Mouse (Mus musculus) CD8-positive naive resting alpha-beta T cell, adult 2 months (primary cell): ENCODE results near the gene Nek1.
A peak's percentile ranks its signal among the peaks of the same experiment; 100 is the strongest.

Experiments
- DNase-seq, 2 experiments: peaks; one replicate each; pipeline ENCODE4 v3.0.0; 2022; ENCODE audit warnings: low read depth in 2 of 2, low spot score in 2 of 2

The Nek1 gene

DNA sequence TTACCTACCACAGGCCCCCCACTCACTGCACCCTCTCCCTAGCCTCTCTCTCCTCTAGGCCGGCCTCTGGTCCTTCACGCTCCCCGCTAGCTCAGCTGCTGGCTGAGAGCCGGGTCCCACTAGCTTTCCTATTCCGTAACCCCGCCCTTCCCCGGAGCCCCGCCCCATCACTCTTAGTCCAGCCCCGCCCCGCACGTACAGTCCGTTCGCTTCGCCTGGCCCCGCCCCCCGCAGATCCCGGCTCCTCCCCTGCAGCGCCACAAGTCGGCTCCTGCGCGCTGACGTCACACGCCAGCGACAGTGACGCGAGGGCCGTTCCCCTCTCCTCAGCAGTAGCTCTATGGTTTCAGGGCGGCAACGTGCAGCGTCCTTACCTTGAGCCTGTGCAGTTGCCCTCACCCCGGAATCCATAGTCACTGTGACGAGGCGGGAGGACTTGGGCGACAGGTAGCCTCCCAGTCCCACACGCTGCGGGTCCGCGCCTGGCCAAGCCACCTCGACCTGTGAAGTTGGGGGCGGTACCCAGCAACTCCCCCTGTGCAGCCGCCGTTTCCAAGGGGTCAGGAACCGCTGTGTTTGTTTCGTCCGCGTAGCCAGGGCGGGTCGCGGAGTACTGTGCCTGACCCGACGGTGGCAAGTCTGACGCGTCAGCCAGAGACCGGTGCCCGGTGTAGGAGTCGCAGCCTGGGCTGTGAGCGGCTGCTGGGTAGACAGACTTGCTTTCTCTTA lies at the start of gene Nek1:
TSS of gene Nek1 (plus strand) at position 286 of the 729 bp plus-strand sequence.
- peak; percentile 95 to 96 for DNase-seq

DNA sequence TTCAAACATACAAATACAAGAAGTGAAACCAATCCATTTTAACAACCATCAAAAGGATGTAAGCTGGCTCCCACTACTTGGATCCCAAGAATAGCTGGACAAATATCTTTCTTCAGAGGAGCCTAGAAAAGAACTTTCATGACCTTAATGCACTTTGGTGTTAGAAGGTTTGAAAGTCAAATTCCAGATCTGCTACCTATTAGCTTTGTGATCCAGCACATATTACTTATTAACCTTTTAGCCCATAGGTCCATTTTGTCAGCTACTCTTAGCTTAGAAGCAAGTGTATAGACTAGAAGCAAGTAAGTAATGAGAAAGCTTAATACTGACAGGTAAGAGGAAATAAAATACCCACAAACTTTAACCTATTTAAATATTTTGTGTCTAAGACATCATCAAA lies 45.5 kb upstream of the Nek1 start:
- DNase-seq = no peak

GRCm38 (mm10) chr8:60949859-60950258 lies 43.1 kb upstream of the Nek1 start:
- no peak for DNase-seq

DNA sequence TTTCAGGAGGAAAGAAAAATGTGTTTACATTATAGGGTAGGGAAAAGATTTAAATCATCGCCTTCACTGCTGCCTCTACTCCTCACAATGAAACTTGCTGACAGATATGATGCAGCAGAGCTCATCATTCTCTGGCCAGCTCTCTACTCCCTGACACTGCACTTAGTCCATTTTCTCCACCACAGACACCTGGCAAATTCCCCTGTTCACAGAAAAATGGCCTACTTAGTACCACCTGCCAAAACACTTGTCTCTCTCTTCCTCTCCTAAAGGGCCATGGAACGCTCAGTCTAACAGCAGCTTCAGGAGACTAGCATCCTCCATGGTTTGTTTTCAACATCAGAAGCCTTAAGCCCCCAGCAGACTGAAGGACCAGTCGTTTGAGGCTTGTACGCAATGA lies 41.7 kb upstream of the Nek1 start:
- DNase-seq = no peak

DNA sequence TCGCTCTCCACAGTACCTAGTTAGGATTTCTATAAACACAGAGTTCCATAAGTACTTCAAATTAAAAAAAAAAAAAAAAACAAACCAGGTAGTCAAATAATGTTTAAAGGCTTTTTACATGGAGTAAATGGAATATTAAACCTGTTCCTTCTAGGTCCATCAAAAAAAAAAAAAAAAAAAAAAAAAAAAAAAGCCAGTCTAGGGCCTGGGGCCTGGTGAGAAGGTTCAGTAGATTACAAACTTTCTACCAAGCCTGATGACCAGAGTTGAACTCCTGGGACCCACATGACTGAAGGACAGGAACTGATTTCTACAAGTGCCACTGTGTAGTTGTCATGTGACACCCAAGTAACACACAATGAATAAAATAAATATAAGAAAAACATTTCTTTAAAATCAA lies 41.2 kb upstream of the Nek1 start:
- DNase-seq = no peak

DNA sequence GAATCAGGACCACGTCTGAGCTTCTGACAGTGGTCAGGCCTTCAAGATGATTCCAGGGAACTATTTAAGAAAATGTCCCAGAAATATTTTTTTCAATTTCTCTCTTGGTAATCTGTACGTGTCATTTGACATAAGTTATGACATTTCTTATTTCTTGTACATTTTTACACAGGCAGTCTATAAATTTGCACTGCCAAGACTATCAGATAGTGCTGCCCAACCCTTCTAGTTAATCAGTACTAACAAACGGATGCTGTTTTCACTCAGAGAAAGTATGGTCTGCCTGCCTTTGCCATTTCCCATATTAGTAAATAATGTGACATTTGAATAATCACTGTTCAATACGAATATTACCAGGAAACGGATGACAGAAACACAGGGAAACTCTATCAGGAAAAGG lies 40.2 kb upstream of the Nek1 start:
- no peak for DNase-seq

GRCm38 (mm10) chr8:60954281-60955014 lies 38.5 kb upstream of the Nek1 start:
- no peak for DNase-seq

- no peak for DNase-seq
Measured at GRCm38 (mm10) chr8:60956847-60957246, 36.1 kb upstream of the Nek1 start.

GRCm38 (mm10) chr8:60962763-60963162 lies 30.2 kb upstream of the Nek1 start:
- no peak for DNase-seq

DNA sequence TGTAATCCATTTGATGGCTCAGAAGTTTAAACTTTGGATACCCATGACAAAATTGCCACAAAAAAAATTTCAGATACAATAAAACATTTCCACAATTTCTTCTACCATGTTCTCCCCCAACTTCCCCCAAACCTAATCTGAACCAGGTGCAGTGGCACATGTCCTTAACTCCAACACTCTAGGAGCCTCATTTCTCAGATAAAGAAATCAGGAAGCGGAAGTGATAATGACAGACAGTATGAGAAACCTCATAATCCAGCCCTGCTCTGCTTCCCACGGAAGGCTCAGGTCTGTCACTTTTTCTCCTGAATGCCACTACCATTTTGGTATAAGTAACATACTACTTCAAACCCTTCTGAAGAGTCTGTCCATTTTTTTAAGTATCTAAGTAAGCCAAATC lies 29.1 kb upstream of the Nek1 start:
- no peak for DNase-seq

DNA sequence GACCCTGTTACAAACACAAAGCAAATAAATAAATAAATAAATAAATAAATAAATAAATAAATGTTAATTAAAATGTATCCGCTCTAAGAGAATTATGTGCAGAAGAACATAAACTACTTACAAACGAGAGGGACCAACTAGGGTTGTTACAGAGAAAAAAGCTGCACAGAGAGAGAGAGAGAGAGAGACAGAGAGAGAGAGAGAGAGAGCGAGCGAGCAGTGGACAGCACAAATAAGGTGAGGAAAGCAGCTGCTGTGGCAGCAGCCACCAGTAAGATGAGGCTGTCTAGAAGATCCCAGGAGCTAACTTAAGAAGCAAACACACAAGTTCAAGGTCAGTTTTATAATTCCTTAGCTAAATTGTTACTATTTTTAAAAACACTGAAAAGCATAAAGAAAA lies 28.5 kb upstream of the Nek1 start:
- DNase-seq = no peak

DNA sequence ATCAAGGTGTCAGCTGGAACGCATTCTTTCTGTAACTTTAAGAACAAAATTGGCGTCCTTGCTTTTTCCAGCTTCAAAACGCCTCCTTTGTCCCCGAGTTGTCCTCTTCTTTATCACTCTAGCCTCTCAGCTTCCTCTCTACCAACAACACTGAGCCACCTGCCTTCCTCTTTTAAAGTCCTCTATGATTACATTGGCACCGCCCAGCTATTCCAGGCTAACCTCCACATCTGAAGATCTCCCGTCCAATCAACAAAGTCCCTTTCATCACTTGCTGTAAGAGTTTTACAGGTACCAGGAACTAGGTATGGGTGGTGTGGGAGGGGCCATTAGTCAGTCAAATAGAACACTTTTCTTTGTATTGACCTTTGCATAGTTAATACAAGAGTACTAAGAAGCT lies 27.7 kb upstream of the Nek1 start:
- no peak for DNase-seq

DNA sequence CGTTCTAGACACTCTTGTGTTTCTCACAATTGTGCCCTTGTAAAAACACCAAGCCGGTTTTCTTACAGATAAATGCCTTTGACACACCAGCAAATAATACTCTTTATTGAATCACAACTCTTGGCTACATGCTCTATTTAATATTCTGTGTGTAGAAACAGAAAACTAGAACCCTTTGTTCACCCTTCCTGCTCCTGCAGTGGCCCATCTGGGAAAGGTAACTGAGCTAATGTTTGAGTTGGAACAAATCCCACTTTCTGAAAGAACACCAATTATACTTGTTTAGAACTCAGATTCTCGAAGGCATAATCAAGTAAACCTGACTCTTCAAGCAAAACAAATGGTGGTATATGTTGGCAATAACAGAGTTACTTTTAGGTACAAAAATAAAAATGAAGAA lies 27.3 kb upstream of the Nek1 start:
- DNase-seq = no peak

DNA sequence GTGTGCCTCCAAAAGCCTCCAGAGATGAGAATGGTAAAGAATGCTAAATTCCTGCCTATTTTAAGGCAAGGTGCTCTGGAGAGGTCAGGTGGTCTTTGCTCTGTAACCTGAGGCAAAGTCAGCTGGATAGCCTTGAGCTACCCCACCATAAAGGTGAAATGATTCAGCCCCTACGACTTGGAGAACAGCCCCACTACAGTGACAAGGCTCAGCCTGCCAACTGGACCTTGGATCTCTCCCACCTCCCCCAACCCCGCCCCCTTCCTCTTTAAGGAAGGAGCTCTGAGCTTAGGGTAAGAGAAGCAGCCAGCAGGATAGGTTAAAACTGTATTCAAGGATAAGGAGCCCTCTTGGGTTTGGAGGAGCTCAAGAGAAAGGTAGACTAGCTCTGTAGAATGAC lies 23.9 kb upstream of the Nek1 start:
- no peak for DNase-seq

DNA sequence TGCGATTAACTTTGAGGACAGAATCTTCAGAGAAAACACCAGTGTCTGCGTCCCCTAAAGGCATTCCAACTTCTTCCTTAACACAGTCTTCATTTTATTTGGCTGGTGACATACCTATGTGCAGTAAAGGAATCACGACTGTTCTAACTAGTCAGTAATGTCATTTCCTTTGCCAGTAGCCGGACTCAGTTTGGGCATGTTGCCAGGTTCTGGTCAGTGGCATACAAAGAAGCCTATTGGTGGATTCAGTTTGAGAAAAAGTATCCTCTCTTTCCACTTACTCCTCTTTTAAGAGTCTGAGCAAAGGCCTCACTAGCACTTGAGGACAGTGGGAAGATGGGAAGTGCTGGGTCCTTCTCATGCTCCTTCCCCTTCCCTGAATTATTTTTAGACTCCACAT lies 21.2 kb upstream of the Nek1 start:
- DNase-seq = no peak

DNA sequence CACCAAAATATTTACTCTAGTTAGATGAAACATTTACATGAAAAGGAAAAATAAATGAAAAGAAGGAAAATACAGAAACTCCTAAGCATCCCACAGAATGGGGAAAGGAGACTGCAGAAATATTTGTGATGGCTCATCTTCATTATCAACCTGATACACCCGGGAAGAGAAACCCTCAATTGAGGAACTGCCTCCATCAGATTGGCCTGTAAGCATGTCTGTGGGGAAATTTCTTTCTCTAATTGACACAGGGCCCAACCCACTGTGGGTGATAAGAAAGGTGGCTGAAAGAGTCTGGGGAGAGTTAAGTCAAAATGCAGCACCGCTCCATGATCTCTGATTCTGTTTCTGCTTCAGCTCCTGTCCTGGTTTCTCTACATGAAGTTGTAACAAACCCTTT lies 19.5 kb upstream of the Nek1 start:
- no peak for DNase-seq

- DNase-seq = no peak
Measured at GRCm38 (mm10) chr8:60974837-60975236, 18.2 kb upstream of the Nek1 start.

- no peak for DNase-seq
Measured at GRCm38 (mm10) chr8:60976818-60977217, 16.2 kb upstream of the Nek1 start.

DNA sequence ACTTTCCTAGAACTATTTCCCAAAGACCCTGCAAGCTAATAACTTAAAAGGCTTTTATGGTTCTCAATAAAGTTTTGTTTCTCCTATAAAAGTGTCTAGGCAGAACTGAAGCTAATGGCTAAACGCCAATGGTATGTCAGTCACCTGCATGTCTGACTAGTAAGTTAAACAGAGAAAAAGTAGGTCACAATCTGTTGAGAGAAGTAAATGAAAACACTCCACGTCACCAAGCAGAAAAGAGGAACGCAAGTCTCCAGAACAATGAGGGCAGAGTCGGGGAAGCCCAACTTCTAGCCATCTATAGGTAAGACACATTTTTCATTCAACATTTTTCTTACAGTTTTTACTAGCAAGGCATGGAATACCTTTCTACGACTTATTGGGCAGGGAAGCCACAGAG lies 14.5 kb upstream of the Nek1 start:
- DNase-seq = no peak

- no peak for DNase-seq
Measured at GRCm38 (mm10) chr8:60981388-60981787, 11.6 kb upstream of the Nek1 start.

DNA sequence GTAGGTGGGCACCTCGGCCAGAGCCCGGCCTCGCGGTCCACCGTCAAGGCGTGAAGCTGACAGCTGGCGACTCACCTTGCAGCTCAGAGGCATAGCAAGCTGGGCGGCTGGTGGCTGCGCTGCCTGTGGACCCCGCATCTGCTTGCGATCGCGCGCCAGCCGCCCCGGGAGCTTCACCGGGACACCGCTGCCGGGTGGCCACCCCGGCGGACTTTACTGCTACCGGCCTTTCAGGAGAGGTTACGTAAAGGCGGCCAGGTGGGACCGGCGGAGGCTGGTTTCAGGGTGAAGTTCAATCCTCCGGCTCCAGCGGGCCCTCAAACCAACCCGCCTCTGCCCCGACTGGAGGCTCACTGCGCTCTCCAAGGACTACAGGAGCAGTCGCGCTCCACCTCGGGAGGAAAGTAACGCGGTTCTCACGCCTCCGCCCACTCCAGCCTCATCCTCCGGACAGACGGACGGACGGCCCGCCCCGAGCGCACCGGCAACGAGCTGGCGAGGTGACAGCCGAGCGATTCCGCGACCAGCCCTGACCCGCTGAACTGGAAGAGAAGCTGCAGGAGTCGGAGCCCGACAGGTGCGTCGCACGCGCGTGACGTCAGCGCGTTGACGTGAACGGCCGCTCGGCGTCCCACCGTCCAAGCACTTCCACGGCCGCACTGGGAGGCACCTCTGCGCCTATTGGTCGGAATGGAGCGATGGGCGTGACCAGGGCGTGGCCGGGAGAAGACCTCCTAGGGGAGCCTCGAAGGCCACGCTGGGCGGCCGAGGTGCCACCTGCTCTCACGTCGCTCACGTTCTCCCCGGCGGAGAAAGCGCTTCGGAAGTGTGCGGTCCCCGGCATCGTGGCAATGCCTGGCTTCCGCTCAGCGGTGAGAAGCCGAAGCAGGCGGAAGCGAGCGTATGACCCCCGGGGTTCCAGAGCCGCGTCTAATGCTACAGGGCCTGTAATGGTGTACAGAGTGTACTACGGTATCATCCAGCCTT lies 10.0 kb upstream of the Nek1 start, which contains the start of gene Clcn3:
TSS of gene Clcn3 (minus strand) at position 600 of the 987 bp plus-strand sequence.
- DNase-seq = peak; percentile 96 to 97

DNA sequence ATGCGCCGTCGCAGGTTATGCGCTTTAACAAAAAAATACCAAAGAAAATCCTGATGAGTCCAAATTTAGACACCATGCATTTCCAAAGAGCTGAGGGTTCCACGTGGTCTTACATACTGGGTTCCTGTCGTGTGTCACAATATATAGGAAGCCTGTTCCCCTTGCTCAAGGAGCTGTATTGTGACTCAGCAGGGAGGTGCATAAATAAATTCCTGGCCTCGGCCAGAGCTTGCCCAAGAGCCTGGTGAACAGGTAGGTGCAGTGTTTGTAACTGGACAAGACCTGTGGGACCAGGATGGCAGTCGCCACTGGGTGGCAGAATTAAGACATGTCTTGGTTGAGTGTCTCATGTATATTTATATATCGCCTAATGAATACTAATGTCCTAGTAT lies 9.3 kb upstream of the Nek1 start:
- DNase-seq = peak in 1 of 2 experiments; percentile 28
